Mouse (Mus musculus) midbrain, embryonic 16.5 days (tissue): ENCODE measurements around the gene Cdc42bpb. TPM values are rescaled to one million over a fixed set of nuclear protein-coding genes. Genes with fewer than 3 reads are reported as not detected.

ENCODE experiments used
- ATAC-seq: fragments of 200-750 bp; cut with Nextera tagmentation; 2 replicates; pipeline ENCODE4 v1.8.0; 2017; ENCODE audit warnings: moderate TSS enrichment
- H3K27ac ChIP-seq: fragments of 300-500 bp; sonication (generic); 2 replicates; pipeline ENCODE4 v1.5.1; 2014; ENCODE audit warnings: mild to moderate bottlenecking, low read length, mixed read lengths
- H3K27me3 ChIP-seq: fragments of 300-500 bp; sonication (generic); 2 replicates; pipeline ENCODE4 v1.6.1; 2014; ENCODE audit warnings: low read depth, low read length, mixed read lengths; ENCODE audit not compliant: control insufficient read depth, insufficient read depth
- H3K36me3 ChIP-seq: fragments of 300-500 bp; sonication (generic); 2 replicates; pipeline ENCODE4 v1.6.1; 2014; ENCODE audit warnings: mild to moderate bottlenecking, low read length, moderate library complexity, mixed read lengths; ENCODE audit not compliant: control insufficient read depth, insufficient read depth
- H3K4me1 ChIP-seq: fragments of 300-500 bp; sonication (generic); 2 replicates; pipeline ENCODE4 v1.6.1; 2014; ENCODE audit warnings: mild to moderate bottlenecking, low read length, mixed read lengths; ENCODE audit not compliant: control insufficient read depth, insufficient read depth
- H3K4me2 ChIP-seq: fragments of 300-500 bp; sonication (generic); 2 replicates; pipeline ENCODE4 v1.6.1; 2014; ENCODE audit warnings: mild to moderate bottlenecking, low read length, mixed read lengths
- H3K4me3 ChIP-seq: fragments of 300-500 bp; sonication (generic); 2 replicates; pipeline ENCODE4 v1.5.1; 2014; ENCODE audit warnings: low read depth, mild to moderate bottlenecking, low read length, moderate library complexity, mixed read lengths
- H3K9ac ChIP-seq: fragments of 300-500 bp; sonication (generic); 2 replicates; pipeline ENCODE4 v1.6.1; 2014; ENCODE audit warnings: low read depth, low read length, mixed read lengths
- H3K9me3 ChIP-seq: fragments of 300-500 bp; sonication (generic); replicated peaks from 2 replicates; pipeline ENCODE4 v1.6.1; 2014; ENCODE audit warnings: mild to moderate bottlenecking, low read length, mixed read lengths; ENCODE audit not compliant: control insufficient read depth, poor library complexity, severe bottlenecking
- WGBS: fragments of 180-500 bp; shearing (Covaris S2); extraction: QIAGEN DNeasy Blood & Tissue Kit; methylation state at CpG from one replicate; pipeline ENCODE4 v1.1.7; 2014; 5-methylcytosine and 5-hydroxymethylcytosine counted together
- polyA plus RNA-seq: library from polyadenylated mRNA; unstranded; fragments of >200 nt; fragmentation: Nextera tagmentation; extraction: Ambion mirVana; gene quantifications from 2 replicates; pipeline ENCODE4 v1.2.1, GENCODE M21; 2015

The Cdc42bpb gene
- polyA plus RNA-seq, 1 experiment from 2014 or later, result 40.2 TPM

DNA sequence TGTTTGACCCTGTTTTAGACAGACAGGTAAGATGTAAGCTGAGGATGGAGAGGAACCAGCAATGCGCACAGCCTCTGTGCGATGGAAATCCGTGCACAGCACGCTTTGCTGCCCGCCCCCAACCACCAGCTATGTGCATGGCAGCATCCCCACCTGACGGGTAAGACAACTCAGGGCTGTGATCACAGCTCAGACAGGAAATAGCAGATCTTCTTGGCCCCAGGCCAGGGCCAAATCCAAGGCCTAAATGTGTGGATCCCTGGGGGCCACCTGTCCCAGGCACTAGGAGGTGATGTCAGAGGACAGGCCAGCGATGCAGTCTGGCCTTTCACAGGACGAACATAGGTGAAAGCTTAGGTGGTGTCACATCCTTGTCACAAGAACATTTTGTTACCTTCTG lies 21.3 kb downstream of the Cdc42bpb start:
- Histone ChIP-seq H3K4me1 (peaks cover 34% of the 10 kb centered on the region), H3K27ac (no peak overlapping the region), H3K36me3 (no peaks in the 10 kb centered on the region), H3K4me3 (no peak overlapping the region), H3K9ac (no peak overlapping the region), H3K4me2 (no peak overlapping the region), H3K9me3 (no peaks in the 10 kb centered on the region), H3K27me3 (no peaks in the 10 kb centered on the region)
- no peak for ATAC-seq
- 89% methylated on average over 8 of the region's 8 CpGs for WGBS

- no peak overlapping the region for H3K9ac ChIP-seq
- peak overlapping the region; percentile 63 for H3K27ac ChIP-seq
- WGBS, result 79% methylated on average over 5 of the region's 5 CpGs
- no peaks in the 10 kb centered on the region for H3K36me3 ChIP-seq
- no peak overlapping the region for H3K4me3 ChIP-seq
- H3K9me3 ChIP-seq, result no peaks in the 10 kb centered on the region
- no peak for ATAC-seq
- no peaks in the 10 kb centered on the region for H3K27me3 ChIP-seq
- H3K4me2 ChIP-seq, result no peak overlapping the region
- peaks cover 33% of the 10 kb centered on the region for H3K4me1 ChIP-seq
Measured at GRCm38 (mm10) chr12:111354142-111354541, 23.4 kb downstream of the Cdc42bpb start.

- H3K36me3 ChIP-seq, result no peaks in the 10 kb centered on the region
- H3K4me2 ChIP-seq, result peak overlapping the region; percentile 29
- no peak overlapping the region for H3K9ac ChIP-seq
- no peaks in the 10 kb centered on the region for H3K27me3 ChIP-seq
- H3K4me3 ChIP-seq, result no peak overlapping the region
- 22% methylated on average over 15 of the region's 15 CpGs for WGBS
- H3K4me1 ChIP-seq, result peaks cover 33% of the 10 kb centered on the region
- no peaks in the 10 kb centered on the region for H3K9me3 ChIP-seq
- ATAC-seq, result peak; percentile 74
- peak overlapping the region; percentile 63 for H3K27ac ChIP-seq
Measured at GRCm38 (mm10) chr12:111353439-111353915, 24.0 kb downstream of the Cdc42bpb start.

- H3K27me3 ChIP-seq, result no peaks in the 10 kb centered on the region
- peak overlapping the region; percentile 29 for H3K4me2 ChIP-seq
- no peaks in the 10 kb centered on the region for H3K36me3 ChIP-seq
- no peak overlapping the region for H3K4me3 ChIP-seq
- WGBS, result 81% methylated on average over 11 of the region's 11 CpGs
- H3K9me3 ChIP-seq, result no peaks in the 10 kb centered on the region
- H3K4me1 ChIP-seq, result peaks cover 33% of the 10 kb centered on the region
- peak overlapping the region; percentile 63 for H3K27ac ChIP-seq
- no peak overlapping the region for H3K9ac ChIP-seq
- ATAC-seq, result no peak
Measured at GRCm38 (mm10) chr12:111353008-111353407, 24.5 kb downstream of the Cdc42bpb start.

DNA sequence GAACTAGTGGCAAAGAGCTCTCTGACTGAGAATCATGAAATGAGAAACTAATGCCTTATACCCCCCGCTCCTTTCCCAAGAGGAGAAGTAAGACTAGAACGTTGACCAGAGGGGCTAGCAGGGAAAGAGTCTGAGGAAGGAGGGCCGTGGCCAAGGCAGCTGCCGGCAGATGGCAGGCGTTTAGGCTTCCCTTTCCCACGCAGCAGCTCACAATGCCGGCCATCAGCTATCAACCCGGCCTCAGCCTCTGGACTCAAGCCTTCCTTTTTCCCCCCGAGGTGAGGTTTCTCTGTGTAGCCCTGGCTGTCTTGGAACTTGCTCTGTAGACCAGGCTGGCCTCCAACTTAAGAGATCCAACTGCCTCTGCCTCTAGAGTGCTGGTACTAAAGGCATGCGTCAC lies 25.0 kb downstream of the Cdc42bpb start:
- Histone ChIP-seq H3K36me3 (no peaks in the 10 kb centered on the region), H3K27ac (peak overlapping the region; percentile 63; the same call in 1 of the 2 replicates), H3K27me3 (no peaks in the 10 kb centered on the region), H3K9me3 (no peaks in the 10 kb centered on the region), H3K4me3 (no peak overlapping the region), H3K4me2 (no peak overlapping the region), H3K9ac (peak overlapping the region; percentile 35; the same call in 1 of the 2 replicates), H3K4me1 (peaks cover 28% of the 10 kb centered on the region)
- WGBS, result 84% methylated on average over 10 of the region's 10 CpGs
- ATAC-seq, result no peak

DNA sequence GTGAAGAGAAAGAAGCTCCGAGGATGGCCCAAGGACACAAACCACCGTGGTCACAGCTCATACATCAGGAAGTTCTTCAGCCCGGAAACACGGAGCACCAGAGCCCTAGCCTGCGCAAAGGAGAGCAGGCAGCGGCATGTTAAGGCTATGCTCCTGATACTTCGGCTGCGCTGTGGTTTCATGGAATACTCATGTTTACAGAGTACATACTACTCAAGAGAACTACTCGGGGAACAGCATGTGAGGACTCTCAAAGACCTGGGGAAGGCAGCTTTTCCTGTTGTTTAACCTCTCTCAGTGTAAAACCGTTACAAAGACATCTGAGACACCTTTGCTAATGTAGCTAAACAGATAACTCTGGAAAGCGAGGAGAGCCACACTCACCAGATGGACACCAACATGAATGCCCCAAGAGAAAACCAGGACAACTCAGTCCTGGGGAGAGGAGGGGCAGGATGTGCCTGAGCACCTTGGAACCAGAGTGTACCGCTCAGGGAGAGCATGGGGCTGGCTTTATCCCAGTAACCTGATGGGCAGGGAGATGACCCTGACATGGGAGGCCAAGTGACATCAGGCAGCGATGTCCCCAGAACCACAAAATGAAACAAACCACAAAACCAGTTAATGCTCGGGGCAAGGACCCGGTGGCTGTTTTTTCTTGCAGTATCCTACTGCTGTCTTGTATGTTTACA lies 27.8 kb downstream of the Cdc42bpb start:
- Histone ChIP-seq H3K9me3 (no peaks in the 10 kb centered on the region), H3K36me3 (peaks cover 2% of the 10 kb centered on the region; the same call in 1 of the 2 replicates), H3K4me2 (no peak overlapping the region), H3K9ac (no peak overlapping the region), H3K27ac (no peak overlapping the region), H3K4me1 (peaks cover 27% of the 10 kb centered on the region), H3K27me3 (no peaks in the 10 kb centered on the region), H3K4me3 (no peak overlapping the region)
- ATAC-seq, result no peak
- WGBS, result 95% methylated on average over 15 of the region's 15 CpGs

GRCm38 (mm10) chr12:111343956-111344355 lies 33.6 kb downstream of the Cdc42bpb start:
- 62% methylated on average over 1 of the region's 1 CpGs for WGBS

GRCm38 (mm10) chr12:111340692-111341091 lies 36.8 kb downstream of the Cdc42bpb start:
- no peak for ATAC-seq
- 84% methylated on average over 7 of the region's 7 CpGs for WGBS
- H3K4me1 ChIP-seq, result no peaks in the 10 kb centered on the region
- no peak overlapping the region for H3K4me2 ChIP-seq
- no peak overlapping the region for H3K27ac ChIP-seq
- no peaks in the 10 kb centered on the region for H3K27me3 ChIP-seq
- H3K4me3 ChIP-seq, result no peak overlapping the region
- H3K9ac ChIP-seq, result no peak overlapping the region
- H3K9me3 ChIP-seq, result no peaks in the 10 kb centered on the region
- H3K36me3 ChIP-seq, result peaks cover 23% of the 10 kb centered on the region

More at GRCm38 (mm10) chr12:111343956-111344355, 33.6 kb downstream of the Cdc42bpb start:
- H3K36me3 ChIP-seq, result peaks cover 13% of the 10 kb centered on the region
- H3K9me3 ChIP-seq, result no peaks in the 10 kb centered on the region
- H3K9ac ChIP-seq, result no peak overlapping the region
- H3K4me3 ChIP-seq, result no peak overlapping the region
- ATAC-seq, result no peak
- H3K4me1 ChIP-seq, result peaks cover 4% of the 10 kb centered on the region; the same call in 1 of the 2 replicates
- no peak overlapping the region for H3K4me2 ChIP-seq
- H3K27me3 ChIP-seq, result no peaks in the 10 kb centered on the region
- H3K27ac ChIP-seq, result no peak overlapping the region

- no peak overlapping the region for H3K4me3 ChIP-seq
- no peak overlapping the region for H3K9ac ChIP-seq
- no peaks in the 10 kb centered on the region for H3K4me1 ChIP-seq
- WGBS, result 85% methylated on average over 15 of the region's 15 CpGs
- no peaks in the 10 kb centered on the region for H3K27me3 ChIP-seq
- no peak overlapping the region for H3K4me2 ChIP-seq
- ATAC-seq, result no peak
- no peaks in the 10 kb centered on the region for H3K9me3 ChIP-seq
- peaks cover 35% of the 10 kb centered on the region for H3K36me3 ChIP-seq
- no peak overlapping the region for H3K27ac ChIP-seq
Measured at GRCm38 (mm10) chr12:111337864-111338354, 39.6 kb downstream of the Cdc42bpb start.
